Mouse (Mus musculus) bone marrow, adult 2 months (tissue): ENCODE measurements around the gene Gm28042.

Source experiments
- CTCF ChIP-seq: fragments of 200-500 bp; IDR thresholded peaks from 2 replicates; pipeline ENCODE4 v1.5.1; 2011; ENCODE audit warnings: low read length, control low read depth; ENCODE audit not compliant: control insufficient read depth, insufficient read depth
- POLR2A ChIP-seq: fragments of 200-500 bp; IDR thresholded peaks from 2 replicates; pipeline ENCODE4 v1.6.1; 2011; ENCODE audit warnings: low read depth, mild to moderate bottlenecking, control low read depth, low read length, borderline replicate concordance; ENCODE audit not compliant: control insufficient read depth

DNA sequence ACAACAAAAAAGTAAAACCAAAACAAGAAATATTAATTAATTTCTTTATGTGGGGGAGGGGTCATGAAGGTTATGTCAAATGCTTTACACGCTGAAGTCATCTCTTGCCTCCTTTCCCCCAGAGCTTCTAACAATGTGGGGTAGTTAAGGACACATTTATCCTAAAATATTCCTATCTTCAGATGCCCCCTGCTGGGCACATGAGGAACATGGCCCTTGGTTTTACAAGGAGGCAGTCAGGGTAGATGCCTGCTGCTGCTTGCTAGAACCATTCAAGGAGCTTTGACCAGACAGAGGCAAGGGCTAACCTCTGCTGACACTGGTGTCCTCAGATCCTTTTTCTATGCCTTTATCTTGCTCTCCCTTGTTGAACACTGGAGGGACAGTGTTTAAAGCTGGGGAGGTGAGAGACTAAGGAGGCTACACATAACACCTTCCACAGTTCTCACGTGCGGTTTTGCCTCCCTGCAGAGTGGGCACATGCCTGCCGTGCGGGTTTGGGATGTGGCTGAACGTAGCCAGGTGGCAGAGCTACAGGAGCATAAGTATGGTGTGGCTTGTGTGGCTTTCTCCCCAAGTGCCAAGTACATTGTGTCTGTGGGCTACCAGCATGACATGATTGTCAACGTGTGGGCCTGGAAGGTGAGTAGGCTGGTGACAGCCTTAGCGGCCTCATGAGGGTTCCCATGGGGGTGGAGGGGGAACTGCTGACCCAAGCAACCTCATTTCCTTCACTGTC is 15.7 kb upstream of the Gm28042 start:
- TF ChIP-seq CTCF, result peak; percentile 44
- TF ChIP-seq POLR2A, result no peak
